ENCODE assay signal across 12 mouse cellular contexts in the genomic region with DNA sequence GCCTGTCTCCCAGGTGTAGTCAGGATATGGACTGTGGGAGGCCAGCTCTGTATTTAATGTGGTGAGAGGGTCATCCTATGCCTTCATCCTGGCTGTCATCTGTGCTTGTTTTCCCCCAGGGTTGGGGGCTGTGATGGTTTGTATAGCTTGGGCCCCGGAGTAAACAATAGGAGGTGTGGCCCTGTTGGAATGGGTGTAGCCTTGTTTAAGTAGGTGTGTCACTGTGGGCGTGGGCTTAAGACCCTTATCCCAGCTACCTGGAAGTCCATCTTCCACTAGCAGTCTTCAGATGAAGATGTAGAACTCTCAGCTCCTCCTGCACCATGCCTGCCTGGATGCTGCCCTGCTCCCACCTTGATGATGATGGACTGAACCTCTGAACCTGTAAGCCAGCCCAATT. TPM values are rescaled to one million over a fixed set of nuclear protein-coding genes. Genes with fewer than 3 reads are reported as not detected.
DNase-seq lines count a peak whose midpoint lies in the region; ATAC-seq and TF ChIP-seq lines count a peak whose summit lies in the region.
"Not testable (repeated sequence)": the region's sequence is repeated elsewhere in the genome, so short reads cannot be mapped to it uniquely, and the experiment has no call there.
"Had no signal": no experiment of that assay in that cellular context is flagged by ENCODE, and none has a peak within 500 bp of the region (broad histone marks: within the 10 kb centered on the region; RNA-seq: fewer than 3 reads in every experiment).

No protein-coding gene starts in this region.

- H3K27ac ChIP-seq in cerebellum, adult 2 months (ENCODE audit: insufficient read depth, low read length) = peak overlapping the region; percentile 59
- H3K27ac ChIP-seq in gastrocnemius, adult 2 months = peak overlapping the region; percentile 98
- H3K27ac ChIP-seq in intestine, postnatal 0 days (ENCODE audit: low read depth, low read length) = 0 out of 2 replicates have a peak overlapping the region, but pooled peaks have one; percentile 35
- not testable (repeated sequence) for H3K27ac ChIP-seq in midbrain, embryonic 11.5 days (ENCODE audit: low read depth, low read length)

- intact Hi-C loops in gastrocnemius, adult 2 months (cut with DNase I) = not testable (repeated sequence)

- not testable (repeated sequence) for TF ChIP-seq POLR2A in cerebellum, adult 2 months (IDR thresholded peaks at IDR 0.05; ENCODE audit: borderline replicate concordance, insufficient read depth, low read length)

- H3K36me3 ChIP-seq in E14TG2a.4 (ENCODE audit: insufficient read depth, low read length); intestine, postnatal 0 days (ENCODE audit: control insufficient read depth, insufficient read depth); midbrain, embryonic 11.5 days (ENCODE audit: control insufficient read depth, insufficient read depth, low read length): not testable (repeated sequence)

- H3K4me2 ChIP-seq in intestine, postnatal 0 days (replicated peaks; ENCODE audit: low read depth); midbrain, embryonic 11.5 days: not testable (repeated sequence)

- peak; percentile 76 for DNase-seq in R1 (ENCODE audit: low read depth, low spot score)
- DNase-seq in cerebellum, adult 2 months; gastrocnemius, adult 2 months: not testable (repeated sequence)
- peak; percentile 23 for DNase-seq in midbrain, embryonic 11.5 days (ENCODE audit: low spot score, missing footprints)

- not testable (repeated sequence) for H3K9ac ChIP-seq in intestine, postnatal 0 days (ENCODE audit: low read depth, low read length); midbrain, embryonic 11.5 days (ENCODE audit: low read length)

- 63% methylated on average over 2 of the region's 2 CpGs for WGBS in cerebellum, adult 2 months
- WGBS in intestine, postnatal 0 days = 38% methylated on average over 2 of the region's 2 CpGs
- 62% methylated on average over 2 of the region's 2 CpGs for WGBS in midbrain, embryonic 11.5 days

- H3K4me3 ChIP-seq in E14TG2a.4 (replicated peaks; ENCODE audit: low read length) = peak overlapping the region; percentile 55
- not testable (repeated sequence) for H3K4me3 ChIP-seq in cerebellum, adult 2 months (replicated peaks; ENCODE audit: insufficient read depth, low read depth, low read length); gastrocnemius, adult 2 months; intestine, postnatal 0 days (ENCODE audit: low read depth, low read length); midbrain, embryonic 11.5 days (ENCODE audit: low read depth, low read length)

- not testable (repeated sequence) for TF ChIP-seq CTCF in E14TG2a.4 (conservative IDR thresholded peaks at IDR 0.05; ENCODE audit: low read length); cerebellum, adult 2 months (IDR thresholded peaks at IDR 0.05; ENCODE audit: borderline replicate concordance, insufficient read depth, low read depth, low read length); gastrocnemius, adult 2 months (IDR thresholded peaks at IDR 0.05); intestine, postnatal 0 days (IDR thresholded peaks at IDR 0.05; ENCODE audit: low read depth)

- H3K27me3 ChIP-seq in E14TG2a.4 (ENCODE audit: insufficient read depth, low read length) = peaks cover 45% of the 10 kb centered on the region
- H3K27me3 ChIP-seq in cerebellum, adult 2 months (ENCODE audit: control insufficient read depth, insufficient read depth, low read length); intestine, postnatal 0 days (replicated peaks; ENCODE audit: control insufficient read depth, insufficient read depth, low read length); midbrain, embryonic 11.5 days (ENCODE audit: control insufficient read depth, insufficient read depth, low read length): not testable (repeated sequence)

- H3K4me1 ChIP-seq in E14TG2a.4 (replicated peaks; ENCODE audit: low read depth, low read length) = peaks cover 49% of the 10 kb centered on the region
- H3K4me1 ChIP-seq in cerebellum, adult 2 months (ENCODE audit: control insufficient read depth, insufficient read depth, low read length) = peaks cover 26% of the 10 kb centered on the region
- H3K4me1 ChIP-seq in intestine, postnatal 0 days (replicated peaks; ENCODE audit: control insufficient read depth, insufficient read depth, low read length); midbrain, embryonic 11.5 days (ENCODE audit: control insufficient read depth, insufficient read depth, low read length): not testable (repeated sequence)

- H3K9me3 ChIP-seq in E14TG2a.4 (ENCODE audit: low read length); intestine, postnatal 0 days (ENCODE audit: control insufficient read depth); midbrain, embryonic 11.5 days (ENCODE audit: control insufficient read depth, low read length): not testable (repeated sequence)

- not testable (repeated sequence) for ATAC-seq in intestine, postnatal 0 days; midbrain, embryonic 11.5 days (ENCODE audit: low FRiP score)

RNA-seq across cellular contexts. Expression of gene Tmem52, which starts 4.9 kb away (rescaled TPM):
- polyA plus RNA-seq in cerebellum, adult 2 months (2012; rRNA removed) = 9.4 and 12.1 TPM in 2 replicates
- total RNA-seq in gastrocnemius, adult 2 months (2021) = 100 to 1,000 TPM; 215 to 248 TPM
- polyA plus RNA-seq in intestine, postnatal 0 days (2015; fragmentation: Nextera tagmentation; extraction: Ambion mirVana) = 15.9 and 16.2 TPM in 2 replicates
- polyA plus RNA-seq in midbrain, embryonic 11.5 days (2014; fragmentation: Nextera tagmentation; extraction: Ambion mirVana) = not detected in 2 replicates
- polyA plus RNA-seq: activated CD4-positive, CD25-positive, alpha-beta regulatory T cell, adult 4 months; CD4-positive, CD25-positive, alpha-beta regulatory T cell, adult 4 months; embryonic facial prominence, embryonic 10.5 days; embryonic facial prominence, embryonic 12.5 days; forebrain, embryonic 11.5 days; G1E had no signal

RNA-seq across cellular contexts. Expression of gene Gnb1, which starts 17.4 kb away (rescaled TPM):
- 512 and 552 TPM in 2 replicates for polyA plus RNA-seq in cerebellum, adult 2 months (2012; rRNA removed)
- total RNA-seq in gastrocnemius, adult 2 months (2021) = 10 to 100 TPM; 48.8 to 75.8 TPM
- 336 and 354 TPM in 2 replicates for polyA plus RNA-seq in intestine, postnatal 0 days (2015; fragmentation: Nextera tagmentation; extraction: Ambion mirVana)
- 771 and 811 TPM in 2 replicates for polyA plus RNA-seq in midbrain, embryonic 11.5 days (2014; fragmentation: Nextera tagmentation; extraction: Ambion mirVana)

Comparison
In these comparisons a context has a peak if more than half of its experiments do, and no peak if none do; other contexts are left out.
1. RNA of gene Tmem52, which starts 4.9 kb away (polyA plus RNA-seq): 15.9 to 16.2 TPM in intestine, postnatal 0 days and 9.4 to 12.1 TPM in cerebellum, adult 2 months; not detected in midbrain, embryonic 11.5 days; every median in the first group is over 10 times any median in the second.